Mouse (Mus musculus) kidney, embryonic 15.5 days (tissue): ENCODE measurements at regions not wholly inside any gene's neighbourhood (a gene's known extent, or its start where the extent isn't known, plus 50 kb on each side); places are given as distances from the start of the nearest gene placed in this dataset.
"Not testable (repeated sequence)": the region's sequence is repeated elsewhere in the genome, so short reads cannot be mapped to it uniquely, and the experiment has no call there.

Experiments used
- ATAC-seq: fragments of 200-750 bp; cut with Nextera tagmentation; replicated peaks from 2 replicates; pipeline ENCODE4 v1.8.0; 2017; ENCODE audit warnings: moderate TSS enrichment; ENCODE audit not compliant: low FRiP score
- H3K27ac ChIP-seq: fragments of 300-500 bp; sonication (generic); 2 replicates; pipeline ENCODE4 v1.5.1; 2015; ENCODE audit warnings: mild to moderate bottlenecking, inconsistent platforms
- H3K27me3 ChIP-seq: fragments of 300-500 bp; sonication (generic); 2 replicates; pipeline ENCODE4 v1.6.1; 2015; ENCODE audit warnings: inconsistent platforms
- H3K36me3 ChIP-seq: fragments of 300-500 bp; sonication (generic); 2 replicates; pipeline ENCODE4 v1.6.1; 2015; ENCODE audit warnings: inconsistent platforms
- H3K4me1 ChIP-seq: fragments of 300-500 bp; sonication (generic); 2 replicates; pipeline ENCODE4 v1.6.1; 2015; ENCODE audit warnings: inconsistent platforms
- H3K4me2 ChIP-seq: fragments of 300-500 bp; sonication (generic); 2 replicates; pipeline ENCODE4 v1.6.1; 2015; ENCODE audit warnings: moderate library complexity, mild to moderate bottlenecking, inconsistent platforms
- H3K4me3 ChIP-seq: fragments of 300-500 bp; sonication (generic); replicated peaks from 2 replicates; pipeline ENCODE4 v1.5.1; 2015; ENCODE audit warnings: mild to moderate bottlenecking, inconsistent platforms
- H3K9ac ChIP-seq: fragments of 300-500 bp; sonication (generic); 2 replicates; pipeline ENCODE4 v1.6.1; 2015; ENCODE audit warnings: mild to moderate bottlenecking, inconsistent platforms
- H3K9me3 ChIP-seq: fragments of 300-500 bp; sonication (generic); replicated peaks from 2 replicates; pipeline ENCODE4 v1.6.1; 2016; ENCODE audit warnings: inconsistent platforms
- WGBS: fragments of 180-500 bp; shearing (Covaris S2); methylation state at CpG from one replicate; pipeline ENCODE4 v1.1.7; 2015; ENCODE audit warnings: mixed read lengths; 5-methylcytosine and 5-hydroxymethylcytosine counted together

GRCm38 (mm10) chr5:40877756-40878155 lies 830.2 kb downstream of the Rab28 start:
- 68% methylated on average over 3 of the region's 3 CpGs for WGBS
- no peak overlapping the region for H3K4me3 ChIP-seq
- H3K36me3 ChIP-seq, result no peaks in the 10 kb centered on the region
- no peak overlapping the region for H3K9ac ChIP-seq
- H3K4me2 ChIP-seq, result no peak overlapping the region
- no peak overlapping the region for H3K27ac ChIP-seq
- no peak for ATAC-seq
- no peaks in the 10 kb centered on the region for H3K27me3 ChIP-seq
- H3K4me1 ChIP-seq, result no peaks in the 10 kb centered on the region
- no peaks in the 10 kb centered on the region for H3K9me3 ChIP-seq

GRCm38 (mm10) chr5:40862349-40862748 lies 845.6 kb downstream of the Rab28 start:
- H3K4me3 ChIP-seq, H3K4me2 ChIP-seq, H3K36me3 ChIP-seq, H3K9ac ChIP-seq, ATAC-seq, H3K4me1 ChIP-seq, H3K27ac ChIP-seq, H3K9me3 ChIP-seq, H3K27me3 ChIP-seq: not testable (repeated sequence)
- 71% methylated on average over 7 of the region's 7 CpGs for WGBS
